Mouse (Mus musculus) MEL (cell line): Measurements from ENCODE around the gene C2cd4b. TPM values are rescaled to one million over a fixed set of nuclear protein-coding genes. Genes with fewer than 3 reads are reported as not detected.

Experiments
- DNase-seq: peaks from one replicate; pipeline ENCODE4 v3.0.0; 2011; ENCODE audit warnings: low read depth, low spot score
- H3K27ac ChIP-seq: 2 replicates; pipeline ENCODE4 v1.5.1; 2012; ENCODE audit warnings: low read depth, mild to moderate bottlenecking, control low read depth, low read length, moderate library complexity; ENCODE audit not compliant: control insufficient read depth
- H3K27me3 ChIP-seq, 2 experiments: fragments of 150-350 bp in 1 of 2; sonication (generic) in 1 of 2; 2 replicates each; pipeline ENCODE4 v1.6.1; 2012; ENCODE audit warnings: low read length in 2 of 2, mild to moderate bottlenecking in 2 of 2, improper control_type of control experiment in 1 of 2, moderate library complexity in 1 of 2; ENCODE audit not compliant: insufficient read depth in 2 of 2, control insufficient read depth in 1 of 2
- H3K36me3 ChIP-seq, 2 experiments: 2 replicates each; pipeline ENCODE4 v1.6.1; 2012 to 2014; ENCODE audit warnings: low read length in 2 of 2, improper control_type of control experiment in 1 of 2, inconsistent platforms in 1 of 2, mild to moderate bottlenecking in 1 of 2; ENCODE audit not compliant: insufficient read depth in 2 of 2, control insufficient read depth in 1 of 2
- H3K4me1 ChIP-seq, 2 experiments: fragments of 150-350 bp in 1 of 2; sonication (generic) in 1 of 2; 2 replicates each; pipeline ENCODE4 v1.6.1; 2012; ENCODE audit warnings: low read length in 2 of 2, improper control_type of control experiment in 1 of 2, mild to moderate bottlenecking in 1 of 2; ENCODE audit not compliant: insufficient read depth in 2 of 2, control insufficient read depth in 1 of 2
- H3K4me3 ChIP-seq, 2 experiments: fragments of 150-350 bp in 1 of 2; sonication (generic) in 1 of 2; 2 replicates each; pipeline ENCODE4 v1.5.1; 2012; ENCODE audit warnings: low read depth in 2 of 2, low read length in 2 of 2, mild to moderate bottlenecking in 2 of 2, moderate library complexity in 2 of 2, control low read depth in 1 of 2, improper control_type of control experiment in 1 of 2; ENCODE audit not compliant: control insufficient read depth in 1 of 2, insufficient read depth in 1 of 2
- H3K79me2 ChIP-seq: 2 replicates; pipeline ENCODE4 v1.6.1; 2012; ENCODE audit warnings: mild to moderate bottlenecking, low read length, moderate library complexity; ENCODE audit not compliant: control insufficient read depth, poor library complexity, insufficient read depth
- H3K9ac ChIP-seq: 2 replicates; pipeline ENCODE4 v1.6.1; 2012; ENCODE audit warnings: low read depth, mild to moderate bottlenecking, control low read depth, low read length, moderate library complexity; ENCODE audit not compliant: control insufficient read depth, poor library complexity, severe bottlenecking
- H3K9me3 ChIP-seq: fragments of 150-350 bp; sonication (generic); replicated peaks from 2 replicates; pipeline ENCODE4 v1.6.1; 2012; ENCODE audit warnings: mild to moderate bottlenecking, low read length, improper control_type of control experiment, moderate library complexity; ENCODE audit not compliant: insufficient read depth
- CHD1 ChIP-seq: IDR thresholded peaks from 2 replicates; pipeline ENCODE4 v1.6.1; 2012; ENCODE audit warnings: low read depth, mild to moderate bottlenecking, inconsistent platforms, low read length, improper control_type of control experiment
- CHD2 ChIP-seq: IDR thresholded peaks from 2 replicates; pipeline ENCODE4 v1.6.1; 2011; ENCODE audit warnings: low read length, improper control_type of control experiment
- CTCF ChIP-seq, 3 experiments: IDR thresholded peaks in 2 of 3; conservative IDR thresholded peaks in 1 of 3; 2 replicates each; pipeline ENCODE4 v1.5.1; 2011 to 2012; ENCODE audit warnings: low read length in 3 of 3, low read depth in 2 of 3, mild to moderate bottlenecking in 2 of 3, improper control_type of control experiment in 1 of 3, inconsistent platforms in 1 of 3, mixed read lengths in 1 of 3, moderate library complexity in 1 of 3; ENCODE audit not compliant: control insufficient read depth in 1 of 3, insufficient read depth in 1 of 3, poor library complexity in 1 of 3, severe bottlenecking in 1 of 3
- E2F4 ChIP-seq: IDR thresholded peaks from 2 replicates; pipeline ENCODE4 v1.6.1; 2011; ENCODE audit warnings: low read depth, low read length, improper control_type of control experiment, borderline replicate concordance
- ELF1 ChIP-seq: IDR thresholded peaks from 2 replicates; pipeline ENCODE4 v1.6.1; 2014; ENCODE audit warnings: low read depth, mild to moderate bottlenecking, inconsistent platforms, low read length, improper control_type of control experiment, moderate library complexity
- EP300 ChIP-seq, 2 experiments: IDR thresholded peaks; 2 replicates each; pipeline ENCODE4 v1.6.1; 2011; ENCODE audit warnings: improper control_type of control experiment in 2 of 2, low read length in 2 of 2, low read depth in 1 of 2, mild to moderate bottlenecking in 1 of 2
- GABPA ChIP-seq: IDR thresholded peaks from 2 replicates; pipeline ENCODE4 v1.6.1; 2012; ENCODE audit warnings: low read depth, mild to moderate bottlenecking, inconsistent platforms, low read length, improper control_type of control experiment, moderate library complexity
- HCFC1 ChIP-seq: IDR thresholded peaks from 2 replicates; pipeline ENCODE4 v1.6.1; 2012; ENCODE audit warnings: low read depth, mild to moderate bottlenecking, inconsistent platforms, low read length, improper control_type of control experiment, moderate library complexity
- JUND ChIP-seq: IDR thresholded peaks from 2 replicates; pipeline ENCODE4 v1.6.1; 2011; ENCODE audit warnings: low read depth, mild to moderate bottlenecking, improper control_type of control experiment, low read length
- MAFK ChIP-seq: IDR thresholded peaks from 2 replicates; pipeline ENCODE4 v1.6.1; 2011; ENCODE audit warnings: low read depth, mild to moderate bottlenecking, low read length, improper control_type of control experiment, borderline replicate concordance
- MEF2A ChIP-seq: IDR thresholded peaks from 2 replicates; pipeline ENCODE4 v1.6.1; 2014; ENCODE audit warnings: low read depth, mild to moderate bottlenecking, inconsistent platforms, low read length, improper control_type of control experiment; ENCODE audit not compliant: poor library complexity, insufficient replicate concordance, severe bottlenecking; ENCODE audit errors: extremely low read depth
- MYB ChIP-seq: IDR thresholded peaks from 2 replicates; pipeline ENCODE4 v1.6.1; 2011; ENCODE audit warnings: mild to moderate bottlenecking, low read depth, low read length, improper control_type of control experiment
- NELFE ChIP-seq: IDR thresholded peaks from 2 replicates; pipeline ENCODE4 v1.6.1; 2011; ENCODE audit warnings: low read depth, low read length, improper control_type of control experiment
- NRF1 ChIP-seq: IDR thresholded peaks from 2 replicates; pipeline ENCODE4 v1.6.1; 2014; ENCODE audit warnings: low read depth, mild to moderate bottlenecking, inconsistent platforms, low read length, improper control_type of control experiment, moderate library complexity; ENCODE audit not compliant: poor library complexity, insufficient read depth, severe bottlenecking
- POLR2AphosphoS5 ChIP-seq: IDR thresholded peaks from 2 replicates; pipeline ENCODE4 v1.6.1; 2012; ENCODE audit warnings: low read depth, borderline replicate concordance, mild to moderate bottlenecking, inconsistent platforms, low read length, moderate library complexity, mixed read lengths
- RCOR1 ChIP-seq: IDR thresholded peaks from 2 replicates; pipeline ENCODE4 v1.6.1; 2012; ENCODE audit warnings: low read depth, mild to moderate bottlenecking, inconsistent platforms, low read length, improper control_type of control experiment
- TCF12 ChIP-seq: IDR thresholded peaks from 2 replicates; pipeline ENCODE4 v1.6.1; 2014; ENCODE audit warnings: low read depth, mild to moderate bottlenecking, inconsistent platforms, low read length, improper control_type of control experiment, moderate library complexity
- UBTF ChIP-seq: IDR thresholded peaks from 2 replicates; pipeline ENCODE4 v1.6.1; 2012; ENCODE audit warnings: low read depth, mild to moderate bottlenecking, inconsistent platforms, low read length, improper control_type of control experiment, moderate library complexity, borderline replicate concordance; ENCODE audit not compliant: insufficient read depth
- USF1 ChIP-seq: IDR thresholded peaks from 2 replicates; pipeline ENCODE4 v1.6.1; 2014; ENCODE audit warnings: low read depth, mild to moderate bottlenecking, inconsistent platforms, low read length, improper control_type of control experiment, moderate library complexity
- USF2 ChIP-seq, 2 experiments: IDR thresholded peaks; 2 replicates each; pipeline ENCODE4 v1.6.1; 2011 to 2012; ENCODE audit warnings: improper control_type of control experiment in 2 of 2, low read length in 2 of 2, borderline replicate concordance in 1 of 2, inconsistent platforms in 1 of 2, low read depth in 1 of 2, mild to moderate bottlenecking in 1 of 2; ENCODE audit not compliant: insufficient read depth in 1 of 2
- ZC3H11A ChIP-seq: IDR thresholded peaks from 2 replicates; pipeline ENCODE4 v1.6.1; 2012; ENCODE audit warnings: low read depth, mild to moderate bottlenecking, inconsistent platforms, low read length, improper control_type of control experiment
- ZMIZ1 ChIP-seq: IDR thresholded peaks from 2 replicates; pipeline ENCODE4 v1.6.1; 2012; ENCODE audit warnings: low read depth, mild to moderate bottlenecking, inconsistent platforms, low read length, improper control_type of control experiment, moderate library complexity
- ZNF384 ChIP-seq: IDR thresholded peaks from 2 replicates; pipeline ENCODE4 v1.6.1; 2012; ENCODE audit warnings: low read depth, mild to moderate bottlenecking, inconsistent platforms, low read length, improper control_type of control experiment
- polyA plus RNA-seq, 2 experiments: library from polyadenylated mRNA; stranded (reverse) in 1 of 2; unstranded in 1 of 2; fragments of >175 nt in 1 of 2; fragments of >200 nt in 1 of 2; gene quantifications; 2 replicates each; pipeline versions ENCODE4 v1.2.1 to v1.2.4; 2012; ENCODE audit warnings: low replicate concordance in 2 of 2, low read depth in 1 of 2; ENCODE audit not compliant: insufficient read length in 2 of 2, insufficient read depth in 1 of 2, missing spikeins in 1 of 2
- total RNA-seq: library from RNA; depleted of rRNA; stranded (reverse); fragments of 300-350 nt; gene quantifications from 2 replicates; pipeline ENCODE4 v1.2.3, GENCODE M21; 2012

Gene C2cd4b
- total and polyA plus RNA-seq, 3 experiments: not detected

GRCm38 (mm10) chr9:67763326-67763725 lies 4.1 kb downstream of the C2cd4b start:
- Histone ChIP-seq H3K4me1 (no peaks in the 10 kb centered on the region), H3K9ac (no peak overlapping the region), H3K4me3 (no peak overlapping the region), H3K79me2 (no peaks in the 10 kb centered on the region), H3K27me3 (no peaks in the 10 kb centered on the region), H3K27ac (no peak overlapping the region), H3K36me3 (no peaks in the 10 kb centered on the region), H3K9me3 (no peaks in the 10 kb centered on the region)
- DNase-seq: no peak
- TF ChIP-seq POLR2AphosphoS5: no peak
- no peak for TF ChIP-seq UBTF
- no peak for TF ChIP-seq MEF2A
- TF ChIP-seq ZNF384: no peak
- TF ChIP-seq JUND: no peak
- no peak for TF ChIP-seq CTCF (IDR thresholded peaks at IDR 0.05 in 2 of 3, conservative IDR thresholded peaks at IDR 0.05 in 1 of 3; ENCODE audit: control insufficient read depth in 1 of 3, insufficient read depth in 1 of 3, low read depth in 2 of 3, low read length in 3 of 3, poor library complexity in 1 of 3, severe bottlenecking in 1 of 3)
- TF ChIP-seq EP300 (IDR thresholded peaks at IDR 0.05; ENCODE audit: low read depth in 1 of 2, low read length in 2 of 2): no peak
- no peak for TF ChIP-seq USF2 (IDR thresholded peaks at IDR 0.05; ENCODE audit: borderline replicate concordance in 1 of 2, insufficient read depth in 1 of 2, low read depth in 1 of 2, low read length in 2 of 2)
- TF ChIP-seq E2F4: no peak
- no peak for TF ChIP-seq ZMIZ1
- TF ChIP-seq NRF1: no peak
- no peak for TF ChIP-seq HCFC1

GRCm38 (mm10) chr9:67766405-67766804 lies 7.2 kb downstream of the C2cd4b start:
- H3K9me3 ChIP-seq: no peaks in the 10 kb centered on the region
- no peak for TF ChIP-seq ZMIZ1
- no peak for TF ChIP-seq MEF2A
- no peak for TF ChIP-seq NELFE
- TF ChIP-seq CHD2: no peak
- no peak for TF ChIP-seq JUND
- TF ChIP-seq GABPA: no peak
- TF ChIP-seq HCFC1: no peak
- TF ChIP-seq USF1: no peak
- TF ChIP-seq MAFK: no peak
- TF ChIP-seq RCOR1: no peak
- TF ChIP-seq ZC3H11A: no peak
- no peak for TF ChIP-seq EP300 (IDR thresholded peaks at IDR 0.05; ENCODE audit: low read depth in 1 of 2, low read length in 2 of 2)
- no peak for TF ChIP-seq ZNF384
- no peak for TF ChIP-seq UBTF
- TF ChIP-seq ELF1: no peak
- TF ChIP-seq CHD1: no peak
- TF ChIP-seq CTCF (IDR thresholded peaks at IDR 0.05 in 2 of 3, conservative IDR thresholded peaks at IDR 0.05 in 1 of 3; ENCODE audit: control insufficient read depth in 1 of 3, insufficient read depth in 1 of 3, low read depth in 2 of 3, low read length in 3 of 3, poor library complexity in 1 of 3, severe bottlenecking in 1 of 3): no peak
- no peak for TF ChIP-seq TCF12
- no peak for TF ChIP-seq MYB
- TF ChIP-seq USF2 (IDR thresholded peaks at IDR 0.05; ENCODE audit: borderline replicate concordance in 1 of 2, insufficient read depth in 1 of 2, low read depth in 1 of 2, low read length in 2 of 2): no peak
- no peak for DNase-seq
- no peak overlapping the region for H3K9ac ChIP-seq
- H3K27me3 ChIP-seq: no peaks in the 10 kb centered on the region
- no peaks in the 10 kb centered on the region for H3K4me1 ChIP-seq
- H3K4me3 ChIP-seq: no peak overlapping the region
- H3K36me3 ChIP-seq: no peaks in the 10 kb centered on the region
- no peak overlapping the region for H3K27ac ChIP-seq
- no peaks in the 10 kb centered on the region for H3K79me2 ChIP-seq
